Mouse (Mus musculus): Measurements from ENCODE around the gene Nkx3-2.

GRCm38 (mm10) chr5:41758671-41759639, 5.3 kb downstream of the Nkx3-2 start:
- TF ChIP-seq CTCF (IDR thresholded peaks at IDR 0.05; ENCODE audit: low read depth, low read length), result no peak
- TF ChIP-seq POLR2A (IDR thresholded peaks at IDR 0.05; ENCODE audit: borderline replicate concordance, low read depth, low read length), result no peak
